Mouse (Mus musculus) thymus, adult 2 months (tissue): ENCODE results near the gene Adam1a.

Source experiments
- CTCF ChIP-seq: fragments of 200-500 bp; IDR thresholded peaks from 2 replicates; pipeline ENCODE4 v1.5.1; 2012; ENCODE audit warnings: mild to moderate bottlenecking, control low read depth, low read length, moderate library complexity, borderline replicate concordance; ENCODE audit not compliant: control insufficient read depth, poor library complexity, insufficient read depth; ENCODE audit errors: extremely low read depth
- POLR2A ChIP-seq: fragments of 200-500 bp; IDR thresholded peaks from 2 replicates; pipeline ENCODE4 v1.6.1; 2012; ENCODE audit warnings: mild to moderate bottlenecking, low read length, control low read depth, moderate library complexity; ENCODE audit not compliant: control insufficient read depth, poor library complexity, insufficient read depth; ENCODE audit errors: extremely low read depth

DNA sequence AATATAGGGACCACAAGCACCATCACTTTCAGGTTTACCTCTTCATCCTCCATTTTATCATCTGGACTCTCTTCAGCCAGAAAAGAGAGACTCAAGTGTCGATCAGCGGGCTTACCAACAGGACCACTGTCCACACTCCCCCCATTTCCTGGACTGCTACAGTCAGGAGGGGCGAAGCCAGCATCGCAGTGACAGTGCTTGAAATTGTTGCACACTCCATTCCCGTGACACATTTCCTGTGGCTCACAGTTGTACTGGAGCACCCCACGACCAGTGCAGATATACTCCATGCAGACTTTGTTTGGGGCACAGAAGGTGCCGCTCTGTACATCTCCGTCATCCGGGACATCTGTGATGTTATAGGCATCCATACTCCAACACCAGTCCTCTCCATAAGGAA lies 26.3 kb downstream of the Adam1a start:
- no peak for TF ChIP-seq CTCF
- TF ChIP-seq POLR2A: no peak
